Mouse (Mus musculus) thymus, adult 2 months (tissue): ENCODE measurements around the gene Ccnf. TPM values are rescaled to one million over a fixed set of nuclear protein-coding genes. Genes with fewer than 3 reads are reported as not detected.

Experiments used
- DNase-seq: peaks from one replicate; pipeline ENCODE4 v3.0.0; 2021
- H3K27ac ChIP-seq: fragments of 200-500 bp; 2 replicates; pipeline ENCODE4 v1.5.1; 2012; ENCODE audit warnings: low read length, control low read depth; ENCODE audit not compliant: control insufficient read depth, insufficient read depth
- H3K27me3 ChIP-seq: fragments of 200-500 bp; 2 replicates; pipeline ENCODE4 v1.6.1; 2012; ENCODE audit warnings: mild to moderate bottlenecking, low read length, moderate library complexity, mixed read lengths; ENCODE audit not compliant: control insufficient read depth, insufficient read depth
- H3K36me3 ChIP-seq: fragments of 200-500 bp; 2 replicates; pipeline ENCODE4 v1.6.1; 2012; ENCODE audit warnings: mild to moderate bottlenecking, low read length, moderate library complexity; ENCODE audit not compliant: control insufficient read depth, insufficient read depth
- H3K4me1 ChIP-seq: fragments of 200-500 bp; replicated peaks from 2 replicates; pipeline ENCODE4 v1.6.1; 2012; ENCODE audit warnings: low read length; ENCODE audit not compliant: control insufficient read depth, insufficient read depth
- H3K4me3 ChIP-seq: fragments of 200-500 bp; 2 replicates; pipeline ENCODE4 v1.5.1; 2012; ENCODE audit warnings: mild to moderate bottlenecking, low read length, control low read depth, moderate library complexity; ENCODE audit not compliant: control insufficient read depth, insufficient read depth
- CTCF ChIP-seq: fragments of 200-500 bp; IDR thresholded peaks from 2 replicates; pipeline ENCODE4 v1.5.1; 2012; ENCODE audit warnings: mild to moderate bottlenecking, control low read depth, low read length, moderate library complexity, borderline replicate concordance; ENCODE audit not compliant: control insufficient read depth, poor library complexity, insufficient read depth; ENCODE audit errors: extremely low read depth
- POLR2A ChIP-seq: fragments of 200-500 bp; IDR thresholded peaks from 2 replicates; pipeline ENCODE4 v1.6.1; 2012; ENCODE audit warnings: mild to moderate bottlenecking, low read length, control low read depth, moderate library complexity; ENCODE audit not compliant: control insufficient read depth, poor library complexity, insufficient read depth; ENCODE audit errors: extremely low read depth
- WGBS: fragments of 180-500 bp; shearing (Covaris S2); methylation state at CpG from one replicate; pipeline ENCODE4 v1.1.7; 2018; 5-methylcytosine and 5-hydroxymethylcytosine counted together
- polyA plus RNA-seq: library from polyadenylated mRNA; depleted of rRNA; stranded (reverse); fragments of >200 nt; gene quantifications from 2 replicates; pipeline ENCODE4 v1.2.3, GENCODE M21; 2012

Ccnf gene
- polyA plus RNA-seq, 1 experiment = 64.5 TPM

GRCm38 (mm10) chr17:24204846-24205245 lies 46.4 kb downstream of the Ccnf start:
- Histone ChIP-seq H3K4me1 (peaks cover 27% of the 10 kb centered on the region), H3K27ac (no peak overlapping the region), H3K36me3 (no peaks in the 10 kb centered on the region), H3K4me3 (peak overlapping the region; percentile 81), H3K27me3 (peaks cover 11% of the 10 kb centered on the region; the same call in 1 of the 2 replicates)
- no peak for TF ChIP-seq CTCF
- no peak for TF ChIP-seq POLR2A
- DNase-seq = no peak
- WGBS = 4% methylated on average over 7 of the region's 7 CpGs

GRCm38 (mm10) chr17:24203611-24204534 lies 47.4 kb downstream of the Ccnf start:
- Histone ChIP-seq H3K36me3 (no peaks in the 10 kb centered on the region), H3K27me3 (peaks cover 9% of the 10 kb centered on the region; the same call in 1 of the 2 replicates), H3K4me3 (no peak overlapping the region), H3K27ac (no peak overlapping the region), H3K4me1 (peaks cover 25% of the 10 kb centered on the region)
- TF ChIP-seq CTCF (no peak), POLR2A (no peak)
- WGBS = 95% methylated on average over 3 of the region's 3 CpGs
- DNase-seq = no peak

DNA sequence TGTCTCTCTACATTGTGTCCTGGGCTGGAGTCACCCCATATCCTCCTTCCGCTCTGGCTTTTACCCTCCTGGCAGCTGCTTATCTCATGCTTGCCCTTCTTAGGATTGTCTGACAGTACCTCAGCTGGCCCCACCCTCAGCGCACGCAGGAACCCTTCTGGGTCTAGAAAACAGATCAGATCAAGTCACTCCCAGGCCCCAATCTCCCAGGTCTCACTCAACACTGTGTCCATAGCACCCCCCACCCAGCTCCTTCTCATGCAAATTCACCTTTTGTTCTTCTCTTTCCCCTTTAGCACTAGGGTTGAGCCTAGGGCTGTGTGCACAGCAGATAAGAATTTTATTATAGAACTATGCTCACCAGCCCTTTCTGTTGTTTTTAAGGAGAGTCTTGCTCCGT lies 48.2 kb downstream of the Ccnf start:
- no peak overlapping the region for H3K27ac ChIP-seq
- H3K27me3 ChIP-seq = peaks cover 2% of the 10 kb centered on the region; the same call in 1 of the 2 replicates
- DNase-seq = no peak
- WGBS = 94% methylated on average over 4 of the region's 4 CpGs
- no peak overlapping the region for H3K4me3 ChIP-seq
- TF ChIP-seq CTCF (no peak), POLR2A (no peak)
- H3K36me3 ChIP-seq = no peaks in the 10 kb centered on the region
- peaks cover 20% of the 10 kb centered on the region for H3K4me1 ChIP-seq

DNA sequence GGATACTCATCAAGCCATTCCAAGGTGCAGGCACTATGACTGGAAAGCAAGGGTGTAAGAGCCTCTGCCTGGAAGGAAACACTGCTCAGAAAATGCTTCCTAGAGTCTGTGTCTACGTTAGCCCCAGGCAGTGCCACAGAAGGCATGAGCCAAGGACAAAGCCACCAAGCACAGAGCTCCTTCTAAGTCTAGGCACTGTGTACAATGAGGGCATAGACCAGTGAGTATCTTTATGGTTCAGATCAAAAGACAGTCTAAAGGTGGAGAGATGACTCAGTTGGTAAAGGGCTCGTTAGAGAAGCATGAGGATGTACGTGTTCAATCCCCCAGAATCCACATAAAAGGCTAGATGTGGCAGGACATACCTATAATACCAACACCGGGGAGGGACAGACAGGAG lies 50.2 kb downstream of the Ccnf start:
- WGBS = 78% methylated on average over 4 of the region's 4 CpGs
- Histone ChIP-seq H3K4me1 (peaks cover 13% of the 10 kb centered on the region), H3K27me3 (no peaks in the 10 kb centered on the region; the same call in 1 of the 2 replicates), H3K4me3 (no peak overlapping the region), H3K27ac (no peak overlapping the region), H3K36me3 (no peaks in the 10 kb centered on the region)
- no peak for TF ChIP-seq POLR2A
- no peak for TF ChIP-seq CTCF
- no peak for DNase-seq

DNA sequence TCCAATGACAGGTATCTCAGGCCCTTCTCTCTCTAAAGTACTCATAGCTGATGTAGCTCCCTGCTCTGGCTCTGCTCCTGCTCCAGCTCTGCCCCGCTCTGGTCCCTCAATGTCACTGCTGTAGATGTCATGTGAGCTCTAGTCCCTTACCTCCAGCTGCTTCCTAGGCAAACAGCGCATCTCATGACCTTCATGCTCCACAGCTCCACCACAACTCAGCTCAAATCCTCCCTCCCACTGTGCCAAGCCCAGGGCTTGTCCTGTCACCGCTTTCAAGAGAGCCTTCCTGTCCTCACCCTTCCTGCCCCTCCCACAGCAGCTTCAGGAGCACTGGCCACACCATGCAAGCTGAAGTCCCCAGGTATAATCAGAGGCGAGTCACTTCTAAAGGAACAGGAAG lies 51.5 kb downstream of the Ccnf start:
- no peak for DNase-seq
- peaks cover 2% of the 10 kb centered on the region for H3K4me1 ChIP-seq
- H3K36me3 ChIP-seq = no peaks in the 10 kb centered on the region
- 90% methylated on average over 4 of the region's 4 CpGs for WGBS
- no peaks in the 10 kb centered on the region for H3K27me3 ChIP-seq
- H3K27ac ChIP-seq = no peak overlapping the region
- no peak overlapping the region for H3K4me3 ChIP-seq
- TF ChIP-seq POLR2A (no peak), CTCF (no peak)

GRCm38 (mm10) chr17:24199252-24199651 lies 52.0 kb downstream of the Ccnf start:
- DNase-seq = no peak
- no peaks in the 10 kb centered on the region for H3K36me3 ChIP-seq
- no peaks in the 10 kb centered on the region for H3K4me1 ChIP-seq
- H3K4me3 ChIP-seq = no peak overlapping the region
- no peak overlapping the region for H3K27ac ChIP-seq
- TF ChIP-seq POLR2A = no peak
- TF ChIP-seq CTCF = no peak
- 92% methylated on average over 4 of the region's 4 CpGs for WGBS
- no peaks in the 10 kb centered on the region for H3K27me3 ChIP-seq
